Mouse (Mus musculus) E14TG2a.4 (cell line): Measurements from ENCODE around the gene 5330417C22Rik.

Experiments
- CTCF ChIP-seq: conservative IDR thresholded peaks from 2 replicates; pipeline ENCODE4 v1.5.1; 2014; ENCODE audit warnings: low read length
- POU5F1 ChIP-seq: IDR thresholded peaks from 2 replicates; pipeline ENCODE4 v1.6.1; 2014; ENCODE audit warnings: low read length, borderline replicate concordance

DNA sequence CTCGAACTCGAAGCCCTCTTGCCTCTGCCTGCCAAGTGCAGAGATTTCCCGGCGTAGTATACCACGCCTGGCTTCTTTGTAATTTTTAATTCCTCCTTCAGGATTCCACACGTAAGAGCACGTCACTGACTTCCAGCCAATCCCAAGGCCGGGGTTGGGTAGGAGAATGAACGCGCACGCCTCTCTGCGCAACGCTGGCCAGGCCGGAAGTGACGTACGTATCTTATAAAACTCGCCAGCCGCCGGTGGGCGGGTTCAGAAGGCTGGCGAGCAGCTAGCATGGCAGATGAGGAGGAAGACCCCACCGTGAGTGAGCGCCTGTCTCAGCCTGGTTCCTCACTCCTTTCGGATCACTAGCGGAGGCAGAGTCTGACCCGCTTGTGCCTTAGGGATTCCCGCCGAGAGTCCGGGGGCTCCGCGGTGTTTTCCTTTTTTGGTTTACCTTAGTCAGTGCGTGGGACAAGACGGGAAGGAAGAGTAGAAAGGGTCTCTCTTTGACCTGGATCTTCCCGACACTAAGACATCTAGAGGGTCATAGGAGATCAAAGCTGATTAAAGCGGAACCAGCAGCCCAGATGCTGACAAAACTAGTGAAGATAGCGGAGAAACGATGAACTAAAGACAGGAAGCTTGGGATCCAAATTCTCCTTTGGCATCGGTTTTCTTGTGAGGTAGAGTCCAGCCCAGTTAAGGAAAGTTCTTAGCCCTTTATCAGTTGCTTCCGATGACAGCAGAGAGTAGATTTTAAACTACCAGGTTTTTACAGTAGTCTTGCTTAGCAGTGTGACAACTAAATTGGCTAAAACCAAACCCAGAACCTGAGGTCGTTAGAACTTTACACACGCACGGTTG, 35.3 kb upstream of the 5330417C22Rik start, which contains the start of gene Taf13:
- no peak for TF ChIP-seq CTCF
- TF ChIP-seq POU5F1, result no peak
